Mouse (Mus musculus) midbrain, embryonic 10.5 days (tissue): Measurements from ENCODE around the gene Ube2h. TPM values are rescaled to one million over a fixed set of nuclear protein-coding genes. Genes with fewer than 3 reads are reported as not detected.
"Not testable (repeated sequence)": the region's sequence is repeated elsewhere in the genome, so short reads cannot be mapped to it uniquely, and the experiment has no call there.

Source experiments
- DNase-seq: peaks from one replicate; pipeline ENCODE4 v3.0.0-alpha.2; 2017; ENCODE audit warnings: low spot score
- H3K27ac ChIP-seq: fragments of 300-500 bp; sonication (generic); replicated peaks from 2 replicates; pipeline ENCODE4 v1.5.1; 2016; ENCODE audit warnings: mild to moderate bottlenecking
- H3K27me3 ChIP-seq: fragments of 300-500 bp; sonication (generic); 2 replicates; pipeline ENCODE4 v1.6.1; 2016; ENCODE audit warnings: low read depth, mild to moderate bottlenecking; ENCODE audit not compliant: poor library complexity, severe bottlenecking
- H3K36me3 ChIP-seq: fragments of 300-500 bp; sonication (generic); 2 replicates; pipeline ENCODE4 v1.6.1; 2016; ENCODE audit warnings: mild to moderate bottlenecking, moderate library complexity
- H3K4me1 ChIP-seq: fragments of 300-500 bp; sonication (generic); 2 replicates; pipeline ENCODE4 v1.6.1; 2016
- H3K4me3 ChIP-seq: fragments of 300-500 bp; sonication (generic); 2 replicates; pipeline ENCODE4 v1.5.1; 2016; ENCODE audit warnings: mild to moderate bottlenecking, moderate library complexity
- H3K9me3 ChIP-seq: fragments of 300-500 bp; sonication (generic); replicated peaks from 2 replicates; pipeline ENCODE4 v1.6.1; 2016; ENCODE audit warnings: mild to moderate bottlenecking
- WGBS: fragments of 180-500 bp; shearing (Covaris S2); methylation state at CpG from one replicate; pipeline ENCODE4 v1.1.7; 2016; 5-methylcytosine and 5-hydroxymethylcytosine counted together
- polyA plus RNA-seq: library from polyadenylated mRNA; unstranded; fragments of >200 nt; fragmentation: Nextera tagmentation; extraction: Ambion mirVana; gene quantifications from 2 replicates; pipeline ENCODE4 v1.2.1, GENCODE M21; 2016

Gene Ube2h
- polyA plus RNA-seq, 1 experiment from 2014 or later, result 29.0 TPM

- 84% methylated on average over 5 of the region's 5 CpGs for WGBS
- H3K27ac ChIP-seq, result no peak overlapping the region
These were observed 14.9 kb upstream of the Ube2h start for GRCm38 (mm10) chr6:30319216-30319615.

GRCm38 (mm10) chr6:30312006-30312405, 7.7 kb upstream of the Ube2h start:
- Histone ChIP-seq H3K27me3 (no peaks in the 10 kb centered on the region), H3K4me1 (peaks cover 10% of the 10 kb centered on the region), H3K27ac (no peak overlapping the region), H3K36me3 (no peaks in the 10 kb centered on the region), H3K9me3 (peaks cover 9% of the 10 kb centered on the region; the same call in 1 of the 2 replicates), H3K4me3 (no peak overlapping the region)
- 93% methylated on average over 1 of the region's 1 CpGs for WGBS
- DNase-seq, result no peak

More at GRCm38 (mm10) chr6:30319216-30319615, 14.9 kb upstream of the Ube2h start:
- no peaks in the 10 kb centered on the region for H3K9me3 ChIP-seq
- no peaks in the 10 kb centered on the region for H3K27me3 ChIP-seq
- no peaks in the 10 kb centered on the region for H3K4me1 ChIP-seq
- no peak overlapping the region for H3K4me3 ChIP-seq
- no peaks in the 10 kb centered on the region for H3K36me3 ChIP-seq
- no peak for DNase-seq

GRCm38 (mm10) chr6:30308751-30309150, 4.4 kb upstream of the Ube2h start:
- H3K9me3 ChIP-seq, result peaks cover 9% of the 10 kb centered on the region; the same call in 1 of the 2 replicates
- H3K36me3 ChIP-seq, result no peaks in the 10 kb centered on the region
- no peaks in the 10 kb centered on the region for H3K27me3 ChIP-seq
- no peak overlapping the region for H3K4me3 ChIP-seq
- peaks cover 17% of the 10 kb centered on the region for H3K4me1 ChIP-seq
- peak overlapping the region; percentile 70 for H3K27ac ChIP-seq
- WGBS, result 24% methylated on average over 4 of the region's 4 CpGs
- DNase-seq, result peak; percentile 45

- Histone ChIP-seq H3K4me1 (peaks cover 27% of the 10 kb centered on the region), H3K27ac (peak overlapping the region; percentile 70; the same call in 1 of the 2 replicates), H3K36me3 (no peaks in the 10 kb centered on the region), H3K9me3 (no peaks in the 10 kb centered on the region), H3K4me3 (no peak overlapping the region), H3K27me3 (no peaks in the 10 kb centered on the region)
- no peak for DNase-seq
- 78% methylated on average over 9 of the region's 9 CpGs for WGBS
These were observed 3.4 kb upstream of the Ube2h start for GRCm38 (mm10) chr6:30307691-30308090.

- under 1% methylated on average over 53 of the region's 66 CpGs for WGBS
- H3K9me3 ChIP-seq, H3K27me3 ChIP-seq, H3K36me3 ChIP-seq: not testable (repeated sequence)
- peak; percentile 55 for DNase-seq
- Histone ChIP-seq H3K27ac (peak overlapping the region; percentile 88), H3K4me1 (peaks cover 58% of the 10 kb centered on the region), H3K4me3 (peak overlapping the region; percentile 72)
These were observed 454 bp downstream of the Ube2h start for GRCm38 (mm10) chr6:30303771-30304398.

GRCm38 (mm10) chr6:30302781-30303631, 1.3 kb downstream of the Ube2h start:
- Histone ChIP-seq H3K27ac (peak overlapping the region; percentile 88), H3K4me1 (peaks cover 49% of the 10 kb centered on the region), H3K4me3 (peak overlapping the region; percentile 72), H3K36me3 (peaks cover 5% of the 10 kb centered on the region), H3K9me3 (no peaks in the 10 kb centered on the region), H3K27me3 (no peaks in the 10 kb centered on the region)
- peak; percentile 44 for DNase-seq
- WGBS, result under 1% methylated on average over 11 of the region's 11 CpGs

GRCm38 (mm10) chr6:30302156-30302555, 2.2 kb downstream of the Ube2h start:
- peaks cover 14% of the 10 kb centered on the region for H3K36me3 ChIP-seq
- no peaks in the 10 kb centered on the region for H3K27me3 ChIP-seq
- no peak for DNase-seq
- no peaks in the 10 kb centered on the region for H3K9me3 ChIP-seq
- 11% methylated on average over 4 of the region's 4 CpGs for WGBS
- peaks cover 49% of the 10 kb centered on the region for H3K4me1 ChIP-seq
- peak overlapping the region; percentile 72 for H3K4me3 ChIP-seq
- peak overlapping the region; percentile 82 for H3K27ac ChIP-seq

GRCm38 (mm10) chr6:30300901-30301300, 3.4 kb downstream of the Ube2h start:
- Histone ChIP-seq H3K27ac (peak overlapping the region; percentile 82), H3K36me3 (peaks cover 24% of the 10 kb centered on the region), H3K4me1 (peaks cover 49% of the 10 kb centered on the region), H3K4me3 (peak overlapping the region; percentile 72), H3K27me3 (no peaks in the 10 kb centered on the region), H3K9me3 (no peaks in the 10 kb centered on the region)
- WGBS, result 4% methylated on average over 7 of the region's 7 CpGs
- DNase-seq, result no peak

- Histone ChIP-seq H3K27ac (peak overlapping the region; percentile 82), H3K4me3 (peak overlapping the region; percentile 72), H3K27me3 (no peaks in the 10 kb centered on the region), H3K9me3 (no peaks in the 10 kb centered on the region), H3K4me1 (peaks cover 49% of the 10 kb centered on the region), H3K36me3 (peaks cover 29% of the 10 kb centered on the region)
- 0% methylated on average over 5 of the region's 5 CpGs for WGBS
- peak; percentile 79 for DNase-seq
These were observed 4.0 kb downstream of the Ube2h start for GRCm38 (mm10) chr6:30300372-30300771.

GRCm38 (mm10) chr6:30299683-30300082, 4.7 kb downstream of the Ube2h start:
- 89% methylated on average over 5 of the region's 5 CpGs for WGBS
- Histone ChIP-seq H3K27me3 (no peaks in the 10 kb centered on the region), H3K27ac (no peak overlapping the region), H3K9me3 (no peaks in the 10 kb centered on the region), H3K4me1 (peaks cover 44% of the 10 kb centered on the region), H3K4me3 (0 out of 2 replicates have a peak overlapping the region, but pooled peaks have one; percentile 72), H3K36me3 (peaks cover 36% of the 10 kb centered on the region)
- DNase-seq, result no peak

GRCm38 (mm10) chr6:30299116-30299515, 5.2 kb downstream of the Ube2h start:
- H3K4me3 ChIP-seq, result no peak overlapping the region
- 83% methylated on average over 1 of the region's 1 CpGs for WGBS
- H3K27me3 ChIP-seq, result no peaks in the 10 kb centered on the region
- peaks cover 41% of the 10 kb centered on the region for H3K36me3 ChIP-seq
- DNase-seq, result no peak
- H3K27ac ChIP-seq, result no peak overlapping the region
- H3K9me3 ChIP-seq, result no peaks in the 10 kb centered on the region
- H3K4me1 ChIP-seq, result peaks cover 42% of the 10 kb centered on the region

- H3K9me3 ChIP-seq, result no peaks in the 10 kb centered on the region
- peaks cover 67% of the 10 kb centered on the region for H3K36me3 ChIP-seq
- H3K27ac ChIP-seq, result no peak overlapping the region
- no peaks in the 10 kb centered on the region; the same call in 1 of the 2 replicates for H3K4me1 ChIP-seq
- no peaks in the 10 kb centered on the region for H3K27me3 ChIP-seq
- no peak for DNase-seq
- WGBS, result 96% methylated on average over 2 of the region's 2 CpGs
- H3K4me3 ChIP-seq, result no peak overlapping the region
These were observed 11.8 kb downstream of the Ube2h start for GRCm38 (mm10) chr6:30292579-30292978.

GRCm38 (mm10) chr6:30287958-30288357, 16.4 kb downstream of the Ube2h start:
- Histone ChIP-seq H3K36me3 (peaks cover 57% of the 10 kb centered on the region), H3K27ac (no peak overlapping the region)
- 90% methylated on average over 6 of the region's 6 CpGs for WGBS

More at GRCm38 (mm10) chr6:30287958-30288357, 16.4 kb downstream of the Ube2h start:
- Histone ChIP-seq H3K4me1 (no peaks in the 10 kb centered on the region), H3K27me3 (no peaks in the 10 kb centered on the region), H3K9me3 (no peaks in the 10 kb centered on the region), H3K4me3 (no peak overlapping the region)
- no peak for DNase-seq
